Mouse (Mus musculus) E14TG2a.4 (cell line): ENCODE measurements around the gene C8b.

ENCODE experiments used
- CTCF ChIP-seq: conservative IDR thresholded peaks from 2 replicates; pipeline ENCODE4 v1.5.1; 2014; ENCODE audit warnings: low read length
- POU5F1 ChIP-seq: IDR thresholded peaks from 2 replicates; pipeline ENCODE4 v1.6.1; 2014; ENCODE audit warnings: low read length, borderline replicate concordance

DNA sequence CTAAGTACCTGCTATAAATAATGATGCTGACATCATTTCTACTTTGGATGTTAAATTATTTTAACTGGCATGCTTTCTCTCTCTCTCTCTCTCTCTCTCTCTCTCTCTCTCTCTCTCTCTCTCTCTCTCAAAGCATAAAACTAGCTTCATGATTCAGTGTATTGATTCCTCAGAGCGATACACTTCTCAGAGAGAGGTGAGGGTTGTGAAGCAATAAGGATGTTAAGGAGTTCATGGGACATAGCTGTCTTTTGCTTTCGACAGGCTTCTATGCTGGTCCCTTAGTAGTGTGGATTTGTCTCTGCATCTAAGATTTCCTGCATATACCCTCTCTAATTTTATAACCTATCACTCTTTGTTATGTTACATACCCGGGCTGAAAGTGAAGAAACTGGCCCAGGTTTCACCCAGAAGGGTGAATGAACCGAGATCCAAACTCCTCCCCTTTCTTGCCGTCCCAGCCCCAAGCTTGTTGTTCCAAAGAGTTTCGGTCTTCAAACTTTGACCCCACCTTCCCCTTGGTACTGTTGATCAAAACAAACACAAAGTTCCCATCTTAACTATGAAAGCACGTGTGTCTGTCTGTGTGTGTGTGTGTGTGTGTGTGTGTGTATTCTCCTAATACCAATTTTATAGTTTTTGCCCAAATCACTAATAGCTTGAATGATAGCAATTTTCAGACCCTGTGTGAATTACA lies 58.4 kb downstream of the C8b start:
- TF ChIP-seq POU5F1 (no peak), CTCF (no peak)
